Mouse (Mus musculus) erythroblast, embryonic 14.5 days (primary cell): ENCODE results near the gene Cd33.

ENCODE experiments used
- GATA1 ChIP-seq: IDR thresholded peaks from 2 replicates; pipeline ENCODE4 v1.6.1; 2012; ENCODE audit warnings: low read length, inconsistent platforms, mixed read lengths
- TAL1 ChIP-seq: IDR thresholded peaks from 3 replicates; pipeline ENCODE4 v1.6.1; 2012; ENCODE audit warnings: low read length, inconsistent platforms, mixed read lengths

DNA sequence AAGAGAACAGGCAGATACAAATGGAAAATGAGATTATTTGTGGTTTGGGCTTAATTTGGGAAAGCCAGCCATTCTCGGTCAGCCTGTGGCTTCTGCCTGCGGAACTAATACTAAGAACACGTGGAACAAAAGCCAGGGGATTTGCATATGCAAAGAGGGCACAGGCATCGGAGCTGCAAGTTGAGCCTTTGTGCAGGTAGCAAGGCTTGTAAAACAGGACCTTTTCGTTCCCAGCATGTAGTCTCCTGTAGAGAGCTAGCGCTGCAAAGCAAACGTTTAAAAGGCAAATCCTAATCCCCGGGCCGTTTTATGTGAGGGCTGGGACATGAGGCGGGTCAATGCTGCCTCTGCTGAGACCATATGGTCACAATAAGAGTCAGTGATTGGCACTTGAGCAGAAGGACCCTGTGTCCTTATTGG lies 18.4 kb upstream of the Cd33 start:
- TF ChIP-seq GATA1: no peak
- TF ChIP-seq TAL1: no peak
